In the genomic region with DNA sequence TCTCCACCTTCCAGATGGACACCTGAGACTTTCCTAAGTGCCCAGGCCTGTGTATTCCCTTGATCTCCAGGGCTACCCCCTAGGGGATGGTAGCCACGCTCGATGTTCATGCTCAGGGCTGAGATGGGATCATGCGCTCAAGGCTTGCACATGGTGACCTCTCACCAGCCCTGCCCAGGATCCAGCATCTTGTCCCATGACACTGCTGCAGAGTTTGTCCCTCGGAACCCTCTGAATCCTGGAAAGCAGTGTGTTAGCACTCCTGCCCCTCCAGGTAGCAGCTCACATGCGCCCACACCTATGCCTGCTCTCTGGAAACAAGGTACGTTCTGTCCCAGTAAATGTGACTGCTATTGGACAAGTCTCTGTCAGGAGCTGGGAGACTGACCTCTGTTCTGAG, we compare ENCODE assay signal across 22 mouse cellular contexts. TPM values are rescaled to one million over a fixed set of nuclear protein-coding genes. Genes with fewer than 3 reads are reported as not detected.
DNase-seq lines count a peak whose midpoint lies in the region; ATAC-seq lines count a peak whose summit lies in the region.
"Had no signal": no experiment of that assay in that cellular context is flagged by ENCODE, and none has a peak within 500 bp of the region (broad histone marks: within the 10 kb centered on the region; RNA-seq: fewer than 3 reads in every experiment).

No protein-coding gene starts in this region.

- H3K4me2 ChIP-seq in midbrain, embryonic 16.5 days (ENCODE audit: low read length): no peak overlapping the region
- no peak overlapping the region for H3K4me2 ChIP-seq in embryonic facial prominence, embryonic 13.5 days
- H3K4me2 ChIP-seq in limb, embryonic 12.5 days: 0 out of 2 replicates have a peak overlapping the region, but pooled peaks have one; percentile 43
- H3K4me2 ChIP-seq: forebrain, embryonic 15.5 days; heart, embryonic 13.5 days; liver, embryonic 11.5 days; midbrain, embryonic 12.5 days had no signal

- no peak for DNase-seq in midbrain, embryonic 10.5 days (ENCODE audit: low spot score)
- DNase-seq in lung, postnatal 25 days (ENCODE audit: low spot score): no peak
- no peak for DNase-seq in left cerebral cortex, adult 9 months (ENCODE audit: low spot score in 2 of 2)
- DNase-seq: adrenal gland, postnatal 14 days; cerebellum, adult 9-10 months; gastrocnemius, postnatal 14 days; heart, adult 18-20 months; heart, postnatal 36 days; kidney, postnatal 25 days; liver, postnatal 0 days; thymus, postnatal 14 days had no signal

- 90% methylated on average over 6 of the region's 6 CpGs for WGBS in midbrain, embryonic 10.5 days
- WGBS in midbrain, embryonic 16.5 days: 99% methylated on average over 6 of the region's 6 CpGs
- WGBS in embryonic facial prominence, embryonic 13.5 days: 71% methylated on average over 6 of the region's 6 CpGs
- 74% methylated on average over 6 of the region's 6 CpGs for WGBS in limb, embryonic 12.5 days

- no peaks in the 10 kb centered on the region for H3K27me3 ChIP-seq in midbrain, embryonic 10.5 days (ENCODE audit: low read depth, poor library complexity, severe bottlenecking)
- H3K27me3 ChIP-seq in midbrain, embryonic 16.5 days (ENCODE audit: control insufficient read depth, insufficient read depth, low read depth, low read length): no peaks in the 10 kb centered on the region
- no peaks in the 10 kb centered on the region for H3K27me3 ChIP-seq in embryonic facial prominence, embryonic 13.5 days
- no peaks in the 10 kb centered on the region for H3K27me3 ChIP-seq in limb, embryonic 12.5 days
- H3K27me3 ChIP-seq: forebrain, embryonic 15.5 days; heart, embryonic 13.5 days; midbrain, embryonic 12.5 days had no signal

- H3K9ac ChIP-seq in midbrain, embryonic 16.5 days (ENCODE audit: low read depth, low read length): no peak overlapping the region
- H3K9ac ChIP-seq in embryonic facial prominence, embryonic 13.5 days: no peak overlapping the region
- no peak overlapping the region for H3K9ac ChIP-seq in limb, embryonic 12.5 days (replicated peaks)
- H3K9ac ChIP-seq: forebrain, embryonic 15.5 days; liver, postnatal 0 days; midbrain, embryonic 12.5 days had no signal

- no peaks in the 10 kb centered on the region for H3K9me3 ChIP-seq in midbrain, embryonic 10.5 days (replicated peaks)
- no peaks in the 10 kb centered on the region for H3K9me3 ChIP-seq in midbrain, embryonic 16.5 days (replicated peaks; ENCODE audit: control insufficient read depth, low read length, poor library complexity, severe bottlenecking)
- H3K9me3 ChIP-seq in embryonic facial prominence, embryonic 13.5 days: no peaks in the 10 kb centered on the region
- H3K9me3 ChIP-seq in limb, embryonic 12.5 days: no peaks in the 10 kb centered on the region
- H3K9me3 ChIP-seq: forebrain, embryonic 15.5 days; heart, embryonic 13.5 days; midbrain, embryonic 12.5 days had no signal

- H3K4me1 ChIP-seq in midbrain, embryonic 10.5 days: peaks cover 66% of the 10 kb centered on the region
- H3K4me1 ChIP-seq in midbrain, embryonic 16.5 days (ENCODE audit: control insufficient read depth, insufficient read depth, low read length): no peaks in the 10 kb centered on the region
- H3K4me1 ChIP-seq in embryonic facial prominence, embryonic 13.5 days: peaks cover 100% of the 10 kb centered on the region
- H3K4me1 ChIP-seq in limb, embryonic 12.5 days (replicated peaks): peaks cover 97% of the 10 kb centered on the region
- H3K4me1 ChIP-seq: forebrain, embryonic 15.5 days; midbrain, embryonic 12.5 days had no signal

- peaks cover 8% of the 10 kb centered on the region for H3K36me3 ChIP-seq in midbrain, embryonic 10.5 days
- no peaks in the 10 kb centered on the region for H3K36me3 ChIP-seq in midbrain, embryonic 16.5 days (ENCODE audit: control insufficient read depth, insufficient read depth, low read length)
- H3K36me3 ChIP-seq in embryonic facial prominence, embryonic 13.5 days: no peaks in the 10 kb centered on the region
- H3K36me3 ChIP-seq in limb, embryonic 12.5 days: no peaks in the 10 kb centered on the region
- H3K36me3 ChIP-seq: forebrain, embryonic 15.5 days; heart, embryonic 13.5 days; midbrain, embryonic 12.5 days had no signal

- H3K4me3 ChIP-seq in midbrain, embryonic 10.5 days: no peak overlapping the region
- no peak overlapping the region for H3K4me3 ChIP-seq in midbrain, embryonic 16.5 days (ENCODE audit: low read depth, low read length)
- H3K4me3 ChIP-seq in embryonic facial prominence, embryonic 13.5 days: no peak overlapping the region
- H3K4me3 ChIP-seq in limb, embryonic 12.5 days (replicated peaks): no peak overlapping the region
- H3K4me3 ChIP-seq: forebrain, embryonic 15.5 days; heart, embryonic 13.5 days; layer of hippocampus, adult 2 months; midbrain, embryonic 12.5 days had no signal

- no peak for ATAC-seq in midbrain, embryonic 16.5 days
- ATAC-seq in embryonic facial prominence, embryonic 13.5 days (ENCODE audit: insufficient number of reproducible peaks, insufficient read depth, low FRiP score, low TSS enrichment, low read depth): no peak
- no peak for ATAC-seq in limb, embryonic 12.5 days (ENCODE audit: insufficient number of reproducible peaks, insufficient read depth, low FRiP score, low TSS enrichment, low read depth)
- no peak for ATAC-seq in cerebellum, adult (ENCODE audit: insufficient number of reproducible peaks, low FRiP score, low TSS enrichment)
- ATAC-seq: activated CD4-positive, CD25-positive, alpha-beta regulatory T cell, adult 4 months; forebrain, embryonic 15.5 days; intestine, postnatal 0 days had no signal

- H3K27ac ChIP-seq in midbrain, embryonic 10.5 days (replicated peaks): peak overlapping the region; percentile 75; the same call in 1 of the 2 replicates
- H3K27ac ChIP-seq in midbrain, embryonic 16.5 days (ENCODE audit: low read length): no peak overlapping the region
- peak overlapping the region; percentile 98 for H3K27ac ChIP-seq in embryonic facial prominence, embryonic 13.5 days
- H3K27ac ChIP-seq in limb, embryonic 12.5 days: peak overlapping the region; percentile 100
- H3K27ac ChIP-seq: forebrain, embryonic 15.5 days; layer of hippocampus, adult 2 months; midbrain, embryonic 12.5 days had no signal

RNA-seq across cellular contexts. Expression of a gene that starts 13.6 kb away (rescaled TPM):
- 11.4 and 14.1 TPM in 2 replicates for polyA plus RNA-seq in midbrain, embryonic 10.5 days (2016; fragmentation: Nextera tagmentation; extraction: Ambion mirVana)
- 12.3 and 13.2 TPM in 2 replicates for polyA plus RNA-seq in midbrain, embryonic 16.5 days (2015; fragmentation: Nextera tagmentation; extraction: Ambion mirVana)
- 40.3 and 40.6 TPM in 2 replicates for polyA plus RNA-seq in embryonic facial prominence, embryonic 13.5 days (2015; fragmentation: Nextera tagmentation; extraction: Ambion mirVana)
- 53.7 and 58.9 TPM in 2 replicates for polyA plus RNA-seq in limb, embryonic 12.5 days (2016; fragmentation: Nextera tagmentation; extraction: Ambion mirVana)
